Mouse (Mus musculus): ENCODE measurements around the gene Wdpcp. TPM values are rescaled to one million over a fixed set of nuclear protein-coding genes. Genes with fewer than 3 reads are reported as not detected.

The Wdpcp gene
- 82.2 TPM for polyA plus RNA-seq (2014; fragmentation: Illumina TruSeq; extraction: RNeasy Lipid Tissue Mini Kit (QIAGEN cat#74804); ENCODE audit: low read depth, low replicate concordance)

DNA sequence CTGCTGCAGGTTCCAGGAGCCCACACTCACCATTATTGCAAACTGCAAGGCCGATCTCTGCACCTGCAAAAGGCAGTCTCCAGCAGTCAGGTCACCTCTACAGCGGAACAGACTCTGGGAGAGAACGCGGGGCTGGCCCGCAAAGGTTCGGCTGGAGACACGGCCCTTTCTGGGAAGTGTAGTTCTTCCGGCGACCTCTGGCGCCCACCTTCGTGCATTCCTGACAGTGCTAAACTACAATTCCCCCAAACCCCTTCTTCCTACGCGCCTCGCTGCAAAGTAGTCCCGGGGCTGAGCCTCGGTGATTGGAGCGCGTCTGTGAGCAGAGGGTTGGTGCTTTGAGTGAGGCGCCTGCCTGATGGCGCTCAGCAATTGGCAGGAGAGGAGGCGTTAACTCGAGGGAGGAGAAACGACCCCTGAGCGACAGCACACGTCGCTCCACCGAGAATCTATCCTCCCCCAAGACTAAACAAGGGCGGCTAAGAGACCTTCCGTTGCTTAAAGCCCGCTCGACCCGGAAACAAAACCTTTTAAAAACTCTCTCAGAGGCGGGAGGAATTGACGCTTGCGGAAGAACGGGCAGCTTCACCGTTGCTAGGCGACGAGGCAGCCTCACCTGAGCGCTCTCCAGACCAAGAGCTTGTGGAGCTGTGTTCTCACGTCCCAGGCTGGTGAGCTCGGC lies at the start of gene Wdpcp, which contains the start of gene Mdh1:
Wdpcp (plus strand) TSS at position 536 of the 682 bp plus-strand sequence.
Mdh1 (minus strand) TSS at position 668 of the 682 bp plus-strand sequence.

Other genes with a start within 250 kb of the Wdpcp start
- 117 TPM for gene Ugp2, start 201.0 kb upstream of the Wdpcp start, polyA plus RNA-seq (2014; fragmentation: Illumina TruSeq; extraction: RNeasy Lipid Tissue Mini Kit (QIAGEN cat#74804); ENCODE audit: low read depth, low replicate concordance)
- 20.8 TPM for gene Mdh1, start 132 bp downstream of the Wdpcp start, polyA plus RNA-seq (2014; fragmentation: Illumina TruSeq; extraction: RNeasy Lipid Tissue Mini Kit (QIAGEN cat#74804); ENCODE audit: low read depth, low replicate concordance)

All from testis, adult 10 weeks (tissue).